Mouse (Mus musculus): ENCODE measurements around the gene Bmp2. TPM values are rescaled to one million over a fixed set of nuclear protein-coding genes. Genes with fewer than 3 reads are reported as not detected.

Bmp2 gene
- total and polyA plus RNA-seq, 2 experiments from 2014 or later, result 2.6 to 2.8 TPM

DNA sequence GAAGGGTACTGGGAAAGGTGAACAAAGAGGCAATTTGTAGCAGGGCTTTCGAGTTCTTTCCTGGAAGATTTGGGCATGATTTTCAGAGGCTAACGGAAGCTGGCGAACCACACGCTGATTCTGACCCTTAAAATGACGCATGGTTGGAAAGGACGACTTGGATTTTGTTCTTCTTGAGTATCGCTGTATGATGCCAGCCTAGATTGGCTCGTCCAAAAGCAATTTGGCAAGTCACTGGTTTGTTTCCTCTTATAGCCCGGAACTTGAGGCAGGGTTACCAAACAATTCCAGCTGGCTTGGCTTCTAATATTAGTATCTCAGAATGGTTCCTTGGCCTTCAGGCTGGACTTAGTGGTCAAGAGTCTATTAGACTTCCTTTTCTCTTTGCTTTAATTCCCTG, 22.6 kb upstream of the Bmp2 start:
- Histone ChIP-seq H3K4me3 (ENCODE audit: low read depth, low read length) (no peak overlapping the region), H3K4me2 (ENCODE audit: low read depth, low read length) (no peak overlapping the region), H3K4me1 (ENCODE audit: control insufficient read depth, insufficient read depth) (no peaks in the 10 kb centered on the region), H3K36me3 (replicated peaks; ENCODE audit: control insufficient read depth, insufficient read depth, low read length) (no peaks in the 10 kb centered on the region), H3K9me3 (replicated peaks; ENCODE audit: control insufficient read depth, low read length) (no peaks in the 10 kb centered on the region), H3K27ac (ENCODE audit: low read depth) (no peak overlapping the region), H3K27me3 (ENCODE audit: control insufficient read depth, insufficient read depth, low read length) (no peaks in the 10 kb centered on the region), H3K9ac (replicated peaks; ENCODE audit: low read depth, low read length) (no peak overlapping the region)
- DNase-seq (ENCODE audit: low spot score) (no peak), ATAC-seq (ENCODE audit: insufficient read depth, low read depth) (no peak)
- WGBS, result 86% methylated on average over 9 of the region's 9 CpGs
- TF ChIP-seq EP300 (IDR thresholded peaks at IDR 0.05; ENCODE audit: low read depth) (no peak), CTCF (IDR thresholded peaks at IDR 0.05; ENCODE audit: low read depth) (no peak)

DNA sequence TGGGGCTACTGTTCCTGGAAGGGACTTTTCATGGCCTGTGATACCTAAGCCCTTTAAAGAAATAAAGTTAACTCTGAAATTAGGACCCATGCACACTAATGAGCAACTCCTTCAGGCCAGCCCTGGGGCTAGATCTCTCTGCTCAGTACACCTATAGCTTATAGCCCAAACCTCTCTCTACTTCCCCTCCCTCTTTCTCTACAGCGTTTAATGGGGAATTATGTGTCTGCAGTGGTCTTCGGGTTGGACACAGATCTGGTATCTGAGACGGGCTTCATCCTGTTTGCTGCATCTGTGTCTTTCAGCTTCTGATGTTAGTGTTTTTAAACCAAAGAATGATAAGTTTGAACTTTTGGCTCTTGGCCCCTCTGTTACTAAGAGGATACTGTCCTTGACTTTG, 18.9 kb upstream of the Bmp2 start:
- Histone ChIP-seq H3K27me3 (ENCODE audit: control insufficient read depth, insufficient read depth, low read length) (no peaks in the 10 kb centered on the region), H3K9me3 (replicated peaks; ENCODE audit: control insufficient read depth, low read length) (no peaks in the 10 kb centered on the region), H3K36me3 (replicated peaks; ENCODE audit: control insufficient read depth, insufficient read depth, low read length) (no peaks in the 10 kb centered on the region), H3K4me3 (ENCODE audit: low read depth, low read length) (no peak overlapping the region), H3K27ac (ENCODE audit: low read depth) (no peak overlapping the region), H3K4me2 (ENCODE audit: low read depth, low read length) (no peak overlapping the region), H3K4me1 (ENCODE audit: control insufficient read depth, insufficient read depth) (no peaks in the 10 kb centered on the region), H3K9ac (replicated peaks; ENCODE audit: low read depth, low read length) (no peak overlapping the region)
- TF ChIP-seq EP300 (IDR thresholded peaks at IDR 0.05; ENCODE audit: low read depth) (no peak), CTCF (IDR thresholded peaks at IDR 0.05; ENCODE audit: low read depth) (no peak)
- ATAC-seq (ENCODE audit: insufficient read depth, low read depth) (no peak), DNase-seq (ENCODE audit: low spot score) (no peak)
- WGBS, result 57% methylated on average over 3 of the region's 3 CpGs

DNA sequence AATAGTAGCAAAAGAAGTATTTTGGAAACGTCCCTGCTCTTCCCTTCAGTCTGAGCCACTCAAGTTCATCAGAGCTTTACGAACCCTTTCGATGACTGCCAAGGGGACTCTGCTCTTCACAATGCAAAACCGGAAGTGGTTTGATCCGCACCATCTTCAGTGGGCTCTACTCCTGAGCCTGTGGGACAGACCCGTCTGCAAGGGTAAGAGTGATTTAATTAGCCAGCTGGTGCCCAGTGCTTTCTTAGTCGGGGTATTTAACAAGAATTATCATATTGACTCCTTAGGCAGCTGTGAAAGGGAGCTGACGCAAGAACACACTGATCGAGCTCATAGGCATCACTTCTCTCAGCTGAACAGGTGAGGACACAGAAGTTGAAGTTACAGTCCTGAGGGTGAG, 16.5 kb upstream of the Bmp2 start:
- 82% methylated on average over 9 of the region's 9 CpGs for WGBS
- no peak for TF ChIP-seq EP300 (IDR thresholded peaks at IDR 0.05; ENCODE audit: low read depth)
- TF ChIP-seq CTCF (IDR thresholded peaks at IDR 0.05; ENCODE audit: low read depth), result no peak
- Histone ChIP-seq H3K9me3 (replicated peaks; ENCODE audit: control insufficient read depth, low read length) (no peaks in the 10 kb centered on the region), H3K36me3 (replicated peaks; ENCODE audit: control insufficient read depth, insufficient read depth, low read length) (no peaks in the 10 kb centered on the region), H3K4me2 (ENCODE audit: low read depth, low read length) (no peak overlapping the region), H3K27me3 (ENCODE audit: control insufficient read depth, insufficient read depth, low read length) (no peaks in the 10 kb centered on the region), H3K4me1 (ENCODE audit: control insufficient read depth, insufficient read depth) (no peaks in the 10 kb centered on the region), H3K9ac (replicated peaks; ENCODE audit: low read depth, low read length) (no peak overlapping the region), H3K4me3 (ENCODE audit: low read depth, low read length) (no peak overlapping the region), H3K27ac (ENCODE audit: low read depth) (no peak overlapping the region)
- ATAC-seq (ENCODE audit: insufficient read depth, low read depth), result no peak
- no peak for DNase-seq (ENCODE audit: low spot score)

DNA sequence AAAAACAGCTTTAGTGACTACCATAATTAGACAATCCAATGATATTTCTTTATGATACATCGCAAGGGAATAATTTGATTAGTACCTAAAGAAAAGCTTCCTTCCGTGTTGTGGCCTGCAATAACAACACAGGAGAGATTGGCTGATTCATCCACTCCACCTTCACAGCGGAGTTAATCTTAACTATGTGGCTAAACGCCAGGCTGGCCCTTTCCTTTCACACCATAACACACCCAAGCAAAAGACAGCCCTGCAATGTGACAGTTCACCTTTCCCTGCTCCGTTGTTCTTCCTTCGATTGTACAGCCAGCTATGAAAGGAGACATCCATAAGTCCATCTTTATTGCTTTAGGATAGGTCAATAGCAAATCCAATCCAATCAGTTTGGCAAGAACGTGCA, 15.1 kb upstream of the Bmp2 start:
- ATAC-seq (ENCODE audit: insufficient read depth, low read depth) (no peak; the same call in 1 of the 2 replicates), DNase-seq (ENCODE audit: low spot score) (no peak)
- Histone ChIP-seq H3K4me3 (ENCODE audit: low read depth, low read length) (no peak overlapping the region), H3K9ac (replicated peaks; ENCODE audit: low read depth, low read length) (no peak overlapping the region), H3K36me3 (replicated peaks; ENCODE audit: control insufficient read depth, insufficient read depth, low read length) (no peaks in the 10 kb centered on the region), H3K27me3 (ENCODE audit: control insufficient read depth, insufficient read depth, low read length) (no peaks in the 10 kb centered on the region), H3K9me3 (replicated peaks; ENCODE audit: control insufficient read depth, low read length) (no peaks in the 10 kb centered on the region), H3K4me1 (ENCODE audit: control insufficient read depth, insufficient read depth) (no peaks in the 10 kb centered on the region), H3K4me2 (ENCODE audit: low read depth, low read length) (no peak overlapping the region), H3K27ac (ENCODE audit: low read depth) (no peak overlapping the region)
- no peak for TF ChIP-seq EP300 (IDR thresholded peaks at IDR 0.05; ENCODE audit: low read depth)
- TF ChIP-seq CTCF (IDR thresholded peaks at IDR 0.05; ENCODE audit: low read depth), result no peak
- WGBS, result 54% methylated on average over 7 of the region's 7 CpGs

DNA sequence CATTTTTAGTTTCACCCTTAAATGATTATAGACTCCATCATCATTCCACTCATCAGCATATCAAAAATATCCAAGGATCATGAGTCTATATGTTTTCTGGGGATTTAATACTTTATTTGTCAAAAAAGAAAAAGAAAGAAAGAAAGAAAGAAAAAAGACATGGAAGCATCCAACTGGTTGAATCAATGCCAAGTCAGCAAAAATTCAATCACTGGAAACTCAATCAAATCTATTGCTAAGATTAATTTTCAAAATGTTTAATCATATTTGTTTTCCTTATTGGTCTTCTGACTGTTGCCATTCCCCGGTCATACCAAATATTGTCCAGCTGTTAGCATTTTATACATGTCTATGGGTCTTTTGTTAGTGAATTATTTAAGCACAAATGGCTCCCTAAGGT, 11.3 kb upstream of the Bmp2 start:
- Histone ChIP-seq H3K4me3 (ENCODE audit: low read depth, low read length) (no peak overlapping the region), H3K9me3 (replicated peaks; ENCODE audit: control insufficient read depth, low read length) (no peaks in the 10 kb centered on the region), H3K4me1 (ENCODE audit: control insufficient read depth, insufficient read depth) (no peaks in the 10 kb centered on the region), H3K27ac (ENCODE audit: low read depth) (no peak overlapping the region), H3K27me3 (ENCODE audit: control insufficient read depth, insufficient read depth, low read length) (no peaks in the 10 kb centered on the region), H3K36me3 (replicated peaks; ENCODE audit: control insufficient read depth, insufficient read depth, low read length) (no peaks in the 10 kb centered on the region), H3K9ac (replicated peaks; ENCODE audit: low read depth, low read length) (no peak overlapping the region), H3K4me2 (ENCODE audit: low read depth, low read length) (no peak overlapping the region)
- DNase-seq (ENCODE audit: low spot score) (no peak), ATAC-seq (ENCODE audit: insufficient read depth, low read depth) (no peak)
- 86% methylated on average over 1 of the region's 1 CpGs for WGBS
- TF ChIP-seq EP300 (IDR thresholded peaks at IDR 0.05; ENCODE audit: low read depth) (no peak), CTCF (IDR thresholded peaks at IDR 0.05; ENCODE audit: low read depth) (no peak)

DNA sequence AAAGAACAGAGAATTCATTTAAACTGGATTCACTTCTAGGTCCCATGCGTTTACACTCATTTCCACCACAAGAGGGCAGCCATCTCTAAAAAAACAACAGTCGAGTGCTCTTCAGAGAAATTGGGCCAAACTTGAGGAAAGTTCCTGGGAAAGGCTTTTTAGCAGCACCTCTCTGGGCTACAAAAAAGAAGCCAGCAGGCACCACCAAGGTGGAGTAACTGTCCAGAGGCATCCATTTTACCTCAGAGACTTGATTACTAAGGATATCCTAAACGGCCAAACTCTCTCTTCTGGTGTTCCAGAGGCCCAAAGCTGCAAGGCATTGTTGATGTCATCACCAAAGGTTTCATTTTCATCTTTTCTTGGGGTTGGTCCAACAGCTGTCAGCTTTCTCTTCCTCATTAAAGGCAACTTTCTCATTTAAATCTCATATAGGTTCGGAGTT, 1.7 kb upstream of the Bmp2 start:
- Histone ChIP-seq H3K9me3 (replicated peaks; ENCODE audit: control insufficient read depth, low read length) (no peaks in the 10 kb centered on the region), H3K4me1 (ENCODE audit: control insufficient read depth, insufficient read depth) (peaks cover 5% of the 10 kb centered on the region; the same call in 1 of the 2 replicates), H3K4me3 (ENCODE audit: low read depth, low read length) (no peak overlapping the region), H3K27ac (ENCODE audit: low read depth) (no peak overlapping the region), H3K27me3 (ENCODE audit: control insufficient read depth, insufficient read depth, low read length) (peaks cover 43% of the 10 kb centered on the region), H3K9ac (replicated peaks; ENCODE audit: low read depth, low read length) (no peak overlapping the region), H3K4me2 (ENCODE audit: low read depth, low read length) (no peak overlapping the region), H3K36me3 (replicated peaks; ENCODE audit: control insufficient read depth, insufficient read depth, low read length) (no peaks in the 10 kb centered on the region)
- DNase-seq (ENCODE audit: low spot score), result peak; percentile 35
- WGBS, result 25% methylated on average over 4 of the region's 4 CpGs
- ATAC-seq (ENCODE audit: insufficient read depth, low read depth), result no peak
- TF ChIP-seq CTCF (IDR thresholded peaks at IDR 0.05; ENCODE audit: low read depth) (peak; percentile 65), EP300 (IDR thresholded peaks at IDR 0.05; ENCODE audit: low read depth) (no peak)
